Comparison of ENCODE assay signal across 9 mouse cellular contexts in genomic region chr10:17023571-17024293, GRCm38 (mm10).
DNase-seq lines count a peak whose midpoint lies in the region.
"Had no signal": no experiment of that assay in that cellular context is flagged by ENCODE, and none has a peak within 500 bp of the region (broad histone marks: within the 10 kb centered on the region; RNA-seq: fewer than 3 reads in every experiment).

No protein-coding gene starts in this region.

- H3K27me3 ChIP-seq in forebrain, embryonic 10.5 days (ENCODE audit: poor library complexity, severe bottlenecking) = no peaks in the 10 kb centered on the region
- H3K27me3 ChIP-seq: limb, embryonic 13.5 days had no signal

- no peaks in the 10 kb centered on the region for H3K36me3 ChIP-seq in forebrain, embryonic 10.5 days (replicated peaks)
- H3K36me3 ChIP-seq: limb, embryonic 13.5 days had no signal

- WGBS in forebrain, embryonic 10.5 days = 54% methylated on average over 13 of the region's 13 CpGs

- peaks cover 17% of the 10 kb centered on the region for H3K4me1 ChIP-seq in forebrain, embryonic 10.5 days

- no peaks in the 10 kb centered on the region for H3K9me3 ChIP-seq in forebrain, embryonic 10.5 days
- H3K9me3 ChIP-seq: limb, embryonic 13.5 days had no signal

- peak; percentile 6 for DNase-seq in layer of hippocampus, adult 9-11 months
- no peak for DNase-seq in layer of hippocampus, adult 11-12 months (ENCODE audit: low spot score)
- peak; percentile 18 for DNase-seq in forebrain, embryonic 10.5 days (ENCODE audit: extremely low spot score, low spot score)
- DNase-seq in left cerebral cortex, adult 8-10 months (ENCODE audit: low spot score in 2 of 2) = peak; percentile 3 to 11
- peak; percentile 44 for DNase-seq in telencephalon, adult 2 months (ENCODE audit: low read depth, low spot score)
- DNase-seq in kidney, postnatal 36 days = no peak
- DNase-seq in gastrocnemius, adult 8-10 months (ENCODE audit: low spot score in 2 of 2) = no peak
- DNase-seq in ovary, postnatal 36 days (ENCODE audit: low spot score) = no peak

- H3K4me3 ChIP-seq in forebrain, embryonic 10.5 days = no peak overlapping the region
- H3K4me3 ChIP-seq: limb, embryonic 13.5 days had no signal

- no peak overlapping the region for H3K27ac ChIP-seq in forebrain, embryonic 10.5 days
- H3K27ac ChIP-seq: limb, embryonic 13.5 days had no signal

Comparison
In these comparisons a context has a peak if more than half of its experiments do, and no peak if none do; other contexts are left out.
1. DNase-seq: peak in layer of hippocampus, adult 9-11 months (single experiment), forebrain, embryonic 10.5 days (single experiment), left cerebral cortex, adult 8-10 months (2 of 2) and telencephalon, adult 2 months (single experiment); none in layer of hippocampus, adult 11-12 months (single experiment), kidney, postnatal 36 days (0 of 2), gastrocnemius, adult 8-10 months (0 of 2) and ovary, postnatal 36 days (single experiment).